ENCODE assay signal across 8 mouse cellular contexts in genomic region chr16:17070716-17071115, GRCm38 (mm10). TPM values are rescaled to one million over a fixed set of nuclear protein-coding genes. Genes with fewer than 3 reads are reported as not detected.
DNase-seq lines count a peak whose midpoint lies in the region; ATAC-seq and TF ChIP-seq lines count a peak whose summit lies in the region.

No protein-coding gene starts in this region.

- H3ac ChIP-seq in myocyte (ENCODE audit: control insufficient read depth, insufficient read length): peak overlapping the region; percentile 26

- H3K36me3 ChIP-seq in embryonic facial prominence, embryonic 14.5 days (ENCODE audit: control insufficient read depth, insufficient read depth, low read length): peaks cover 11% of the 10 kb centered on the region
- H3K36me3 ChIP-seq in intestine, embryonic 15.5 days: no peaks in the 10 kb centered on the region
- H3K36me3 ChIP-seq in myocyte (ENCODE audit: control insufficient read depth, insufficient read depth): no peaks in the 10 kb centered on the region
- no peaks in the 10 kb centered on the region for H3K36me3 ChIP-seq in thymus, adult 2 months (ENCODE audit: control insufficient read depth, insufficient read depth, low read length)

- H3K9ac ChIP-seq in embryonic facial prominence, embryonic 14.5 days (ENCODE audit: low read depth, low read length): peak overlapping the region; percentile 88; the same call in 1 of the 2 replicates
- no peak overlapping the region for H3K9ac ChIP-seq in intestine, embryonic 15.5 days

- no peak for TF ChIP-seq POLR2A in myocyte (IDR thresholded peaks at IDR 0.05; ENCODE audit: insufficient read length, low read depth)
- TF ChIP-seq POLR2A in thymus, adult 2 months (IDR thresholded peaks at IDR 0.05; ENCODE audit: control insufficient read depth, extremely low read depth, insufficient read depth, low read length, poor library complexity): no peak

- 43% methylated on average over 6 of the region's 6 CpGs for WGBS in embryonic facial prominence, embryonic 14.5 days
- 39% methylated on average over 6 of the region's 6 CpGs for WGBS in intestine, embryonic 15.5 days
- 62% methylated on average over 6 of the region's 6 CpGs for WGBS in thymus, adult 2 months

- H3K4me3 ChIP-seq in layer of hippocampus, adult 2 months: peak overlapping the region; percentile 79
- H3K4me3 ChIP-seq in embryonic facial prominence, embryonic 14.5 days (ENCODE audit: low read depth, low read length): peak overlapping the region; percentile 85
- peak overlapping the region; percentile 84 for H3K4me3 ChIP-seq in intestine, embryonic 15.5 days (replicated peaks)
- peak overlapping the region; percentile 19 for H3K4me3 ChIP-seq in myocyte
- H3K4me3 ChIP-seq in thymus, adult 2 months (ENCODE audit: control insufficient read depth, insufficient read depth, low read length): no peak overlapping the region

- no peak for DNase-seq in layer of hippocampus, adult 2 months (ENCODE audit: low spot score in 2 of 2)
- DNase-seq in layer of hippocampus, adult 9-10 months (ENCODE audit: low spot score): no peak
- DNase-seq in embryonic facial prominence, embryonic 14.5 days (ENCODE audit: low spot score): no peak
- DNase-seq in frontal cortex, postnatal 25 days (ENCODE audit: low spot score in 2 of 2): no peak
- DNase-seq in adrenal gland, postnatal 36 days: no peak
- no peak for DNase-seq in thymus, adult 2 months

- no peaks in the 10 kb centered on the region for H3K27me3 ChIP-seq in embryonic facial prominence, embryonic 14.5 days (replicated peaks; ENCODE audit: control insufficient read depth, insufficient read depth, low read length)
- H3K27me3 ChIP-seq in intestine, embryonic 15.5 days (replicated peaks): no peaks in the 10 kb centered on the region
- H3K27me3 ChIP-seq in myocyte (ENCODE audit: control insufficient read depth, insufficient read depth, insufficient read length): peaks cover 5% of the 10 kb centered on the region
- H3K27me3 ChIP-seq in thymus, adult 2 months (ENCODE audit: control insufficient read depth, insufficient read depth, low read length): no peaks in the 10 kb centered on the region

- no peaks in the 10 kb centered on the region for H3K79me2 ChIP-seq in myocyte (ENCODE audit: control insufficient read depth, insufficient read depth)

- H3K27ac ChIP-seq in layer of hippocampus, adult 2 months: peak overlapping the region; percentile 91; the same call in 1 of the 2 replicates
- H3K27ac ChIP-seq in embryonic facial prominence, embryonic 14.5 days (replicated peaks; ENCODE audit: low read depth, low read length): no peak overlapping the region
- H3K27ac ChIP-seq in intestine, embryonic 15.5 days: no peak overlapping the region
- H3K27ac ChIP-seq in thymus, adult 2 months (ENCODE audit: control insufficient read depth, insufficient read depth, low read length): no peak overlapping the region

- peak overlapping the region; percentile 85 for H3K4me2 ChIP-seq in embryonic facial prominence, embryonic 14.5 days (ENCODE audit: low read depth, low read length)
- H3K4me2 ChIP-seq in intestine, embryonic 15.5 days (replicated peaks): peak overlapping the region; percentile 86
- H3K4me2 ChIP-seq in myocyte (ENCODE audit: low read depth): peak overlapping the region; percentile 67

- no peak for TF ChIP-seq CTCF in layer of hippocampus, adult 2 months (conservative IDR thresholded peaks at IDR 0.05)
- TF ChIP-seq CTCF in thymus, adult 2 months (IDR thresholded peaks at IDR 0.05; ENCODE audit: borderline replicate concordance, control insufficient read depth, extremely low read depth, insufficient read depth, low read length, poor library complexity): no peak

- ATAC-seq in embryonic facial prominence, embryonic 14.5 days (ENCODE audit: low read depth): no peak
- no peak for ATAC-seq in intestine, embryonic 15.5 days

- no peaks in the 10 kb centered on the region for H3K9me3 ChIP-seq in embryonic facial prominence, embryonic 14.5 days (ENCODE audit: control insufficient read depth, low read length)
- H3K9me3 ChIP-seq in intestine, embryonic 15.5 days: no peaks in the 10 kb centered on the region

- no peaks in the 10 kb centered on the region for H3K4me1 ChIP-seq in embryonic facial prominence, embryonic 14.5 days (ENCODE audit: control insufficient read depth, insufficient read depth, low read length)
- H3K4me1 ChIP-seq in intestine, embryonic 15.5 days (replicated peaks): no peaks in the 10 kb centered on the region
- H3K4me1 ChIP-seq in thymus, adult 2 months (replicated peaks; ENCODE audit: control insufficient read depth, insufficient read depth, low read length): peaks cover 3% of the 10 kb centered on the region

TF ChIP-seq in myocyte, 11 proteins besides CTCF, POLR2A, EP300 and RAD21:
- TF ChIP-seq POLR2AphosphoS2 (IDR thresholded peaks at IDR 0.05; ENCODE audit: insufficient read length, low read depth) (no peak), E2F4 (IDR thresholded peaks at IDR 0.05; ENCODE audit: insufficient read depth) (no peak), MYOG (IDR thresholded peaks at IDR 0.05; ENCODE audit: control insufficient read depth in 1 of 3, insufficient read depth in 1 of 3, insufficient read length in 2 of 3, low read depth in 2 of 3) (no peak), REST (IDR thresholded peaks at IDR 0.05; ENCODE audit: insufficient read depth, insufficient read length) (no peak), MYOD1 (IDR thresholded peaks at IDR 0.05; ENCODE audit: control insufficient read depth in 1 of 3, insufficient read length in 2 of 3, low read depth in 2 of 3) (no peak), USF1 (IDR thresholded peaks at IDR 0.05; ENCODE audit: low read depth) (no peak), MAX (IDR thresholded peaks at IDR 0.05; ENCODE audit: low read depth) (no peak), SRF (IDR thresholded peaks at IDR 0.05; ENCODE audit: control insufficient read depth, insufficient read length, low read depth) (no peak), TCF12 (IDR thresholded peaks at IDR 0.05; ENCODE audit: insufficient read depth, poor library complexity, severe bottlenecking) (no peak), TCF3 (IDR thresholded peaks at IDR 0.05; ENCODE audit: insufficient read length, low read depth) (no peak), CEBPB (IDR thresholded peaks at IDR 0.05; ENCODE audit: insufficient read depth, poor library complexity, severe bottlenecking) (no peak)

RNA-seq across cellular contexts. Expression of gene Ypel1, which starts 1.2 kb away (rescaled TPM):
- total RNA-seq in layer of hippocampus, adult 2 months (2021): 10 to 100 TPM; 35.0 to 38.0 TPM
- 29.6 and 36.5 TPM in 2 replicates for polyA plus RNA-seq in embryonic facial prominence, embryonic 14.5 days (2014; fragmentation: Nextera tagmentation; extraction: Ambion mirVana)
- polyA plus RNA-seq in intestine, embryonic 15.5 days (2015; fragmentation: Nextera tagmentation; extraction: Ambion mirVana): 13.7 and 17.1 TPM in 2 replicates
- polyA plus RNA-seq in myocyte (2012; fragmentation: generic; extraction: Trizol): 2.7 TPM
- 1 to 10 TPM; 3.3 to 7.8 TPM for total RNA-seq in adrenal gland, postnatal 36 days (2021)
- polyA plus RNA-seq in thymus, adult 2 months (2012; rRNA removed): 3.8 and 5.7 TPM in 2 replicates

RNA-seq across cellular contexts. Expression of gene Ppil2, which starts 40.3 kb away (rescaled TPM):
- 100 to 1,000 TPM in 1 of 2 experiments, 10 to 100 TPM in 1; 91.3 to 105 TPM for total RNA-seq in layer of hippocampus, adult 2 months (2021)
- polyA plus RNA-seq in embryonic facial prominence, embryonic 14.5 days (2014; fragmentation: Nextera tagmentation; extraction: Ambion mirVana): 101 and 117 TPM in 2 replicates
- 121 and 129 TPM in 2 replicates for polyA plus RNA-seq in intestine, embryonic 15.5 days (2015; fragmentation: Nextera tagmentation; extraction: Ambion mirVana)
- polyA plus RNA-seq in myocyte (2012; fragmentation: generic; extraction: Trizol): 48.5 TPM
- 10 to 100 TPM; 83.4 to 97.0 TPM for total RNA-seq in adrenal gland, postnatal 36 days (2021)
- polyA plus RNA-seq in thymus, adult 2 months (2012; rRNA removed): 163 and 176 TPM in 2 replicates

RNA-seq across cellular contexts. Expression of gene 2610318N02Rik, which starts 54.3 kb away (rescaled TPM):
- total RNA-seq in layer of hippocampus, adult 2 months (2021): 1 to 10 TPM in 1 of 2 experiments, under 1 TPM in 1; 0.76 to 1.8 TPM
- polyA plus RNA-seq in embryonic facial prominence, embryonic 14.5 days (2014; fragmentation: Nextera tagmentation; extraction: Ambion mirVana): 16.9 and 24.4 TPM in 2 replicates
- polyA plus RNA-seq in intestine, embryonic 15.5 days (2015; fragmentation: Nextera tagmentation; extraction: Ambion mirVana): 34.5 and 39.0 TPM in 2 replicates
- 13.5 TPM for polyA plus RNA-seq in myocyte (2012; fragmentation: generic; extraction: Trizol)
- 1 to 10 TPM in 1 of 2 experiments, under 1 TPM in 1; 0.66 to 1.7 TPM for total RNA-seq in adrenal gland, postnatal 36 days (2021)
- 105 and 118 TPM in 2 replicates for polyA plus RNA-seq in thymus, adult 2 months (2012; rRNA removed)
